10 mouse cellular contexts compared by ENCODE assay signal in genomic region chr7:96168921-96169320, GRCm38 (mm10). TPM values are rescaled to one million over a fixed set of nuclear protein-coding genes. Genes with fewer than 3 reads are reported as not detected.
DNase-seq lines count a peak whose midpoint lies in the region; ATAC-seq and TF ChIP-seq lines count a peak whose summit lies in the region.
"Had no signal": no experiment of that assay in that cellular context is flagged by ENCODE, and none has a peak within 500 bp of the region (broad histone marks: within the 10 kb centered on the region; RNA-seq: fewer than 3 reads in every experiment).

No protein-coding gene starts in this region.

- H3K9me3 ChIP-seq in kidney, postnatal 0 days (replicated peaks; ENCODE audit: low read length), result no peaks in the 10 kb centered on the region
- no peaks in the 10 kb centered on the region for H3K9me3 ChIP-seq in forebrain, embryonic 13.5 days (replicated peaks)
- no peaks in the 10 kb centered on the region for H3K9me3 ChIP-seq in midbrain, embryonic 15.5 days
- no peaks in the 10 kb centered on the region for H3K9me3 ChIP-seq in liver, embryonic 12.5 days (replicated peaks)
- H3K9me3 ChIP-seq: limb, embryonic 12.5 days had no signal

- H3K27ac ChIP-seq in kidney, postnatal 0 days, result no peak overlapping the region
- H3K27ac ChIP-seq in forebrain, embryonic 13.5 days, result peak overlapping the region; percentile 69
- no peak overlapping the region for H3K27ac ChIP-seq in midbrain, embryonic 15.5 days
- no peak overlapping the region for H3K27ac ChIP-seq in liver, embryonic 12.5 days
- H3K27ac ChIP-seq: limb, embryonic 12.5 days had no signal

- TF ChIP-seq CTCF in kidney, postnatal 0 days (IDR thresholded peaks at IDR 0.05; ENCODE audit: low read depth), result no peak

- 55% methylated on average over 3 of the region's 3 CpGs for WGBS in kidney, postnatal 0 days
- WGBS in forebrain, embryonic 13.5 days, result 13% methylated on average over 3 of the region's 3 CpGs
- 20% methylated on average over 3 of the region's 3 CpGs for WGBS in midbrain, embryonic 15.5 days
- 46% methylated on average over 3 of the region's 3 CpGs for WGBS in liver, embryonic 12.5 days (ENCODE audit: insufficient replicate concordance)

- H3K4me3 ChIP-seq in kidney, postnatal 0 days (replicated peaks; ENCODE audit: low read depth, low read length), result no peak overlapping the region
- H3K4me3 ChIP-seq in forebrain, embryonic 13.5 days, result no peak overlapping the region
- H3K4me3 ChIP-seq in midbrain, embryonic 15.5 days, result no peak overlapping the region
- H3K4me3 ChIP-seq in liver, embryonic 12.5 days, result no peak overlapping the region
- H3K4me3 ChIP-seq: limb, embryonic 12.5 days had no signal

- DNase-seq in kidney, postnatal 0 days (ENCODE audit: low spot score), result no peak
- DNase-seq in kidney, adult 18-20 months, result no peak
- DNase-seq in ZHBTc4 (ENCODE audit: low read depth, low spot score), result peak; percentile 85
- no peak for DNase-seq in layer of hippocampus, adult 9-10 months (ENCODE audit: low spot score)
- no peak for DNase-seq in layer of hippocampus, adult 8-10 months (ENCODE audit: low spot score in 2 of 2)

- H3K27me3 ChIP-seq in kidney, postnatal 0 days (ENCODE audit: insufficient read depth, low read length), result no peaks in the 10 kb centered on the region
- H3K27me3 ChIP-seq in forebrain, embryonic 13.5 days, result 0 out of 2 replicates have a peak, but pooled peaks cover 5% of the 10 kb centered on the region
- 0 out of 2 replicates have a peak, but pooled peaks cover 9% of the 10 kb centered on the region for H3K27me3 ChIP-seq in midbrain, embryonic 15.5 days (replicated peaks)
- peaks cover 3% of the 10 kb centered on the region; the same call in 1 of the 2 replicates for H3K27me3 ChIP-seq in liver, embryonic 12.5 days (replicated peaks)
- H3K27me3 ChIP-seq: limb, embryonic 12.5 days had no signal

- no peaks in the 10 kb centered on the region for H3K36me3 ChIP-seq in kidney, postnatal 0 days (ENCODE audit: insufficient read depth, low read length)
- no peaks in the 10 kb centered on the region for H3K36me3 ChIP-seq in forebrain, embryonic 13.5 days (ENCODE audit: poor library complexity, severe bottlenecking)
- H3K36me3 ChIP-seq in midbrain, embryonic 15.5 days (replicated peaks), result no peaks in the 10 kb centered on the region
- H3K36me3 ChIP-seq in liver, embryonic 12.5 days, result no peaks in the 10 kb centered on the region
- H3K36me3 ChIP-seq: limb, embryonic 12.5 days had no signal

- ATAC-seq in kidney, postnatal 0 days (replicated peaks; ENCODE audit: low FRiP score, low read depth), result peak; percentile 57; the same call in 1 of the 2 replicates
- peak; percentile 98 for ATAC-seq in forebrain, embryonic 13.5 days
- peak; percentile 94 for ATAC-seq in midbrain, embryonic 15.5 days (replicated peaks)
- ATAC-seq in liver, embryonic 12.5 days, result no peak
- ATAC-seq: inflammation-experienced regulatory T-cells, adult 6 months had no signal

- no peaks in the 10 kb centered on the region for H3K4me1 ChIP-seq in kidney, postnatal 0 days (replicated peaks; ENCODE audit: insufficient read depth, low read length)
- H3K4me1 ChIP-seq in forebrain, embryonic 13.5 days, result peaks cover 42% of the 10 kb centered on the region
- H3K4me1 ChIP-seq in midbrain, embryonic 15.5 days, result peaks cover 18% of the 10 kb centered on the region
- no peaks in the 10 kb centered on the region for H3K4me1 ChIP-seq in liver, embryonic 12.5 days

- no peak overlapping the region for H3K9ac ChIP-seq in kidney, postnatal 0 days (ENCODE audit: low read depth, low read length)
- H3K9ac ChIP-seq in forebrain, embryonic 13.5 days, result no peak overlapping the region
- H3K9ac ChIP-seq in midbrain, embryonic 15.5 days, result no peak overlapping the region
- H3K9ac ChIP-seq in liver, embryonic 12.5 days, result no peak overlapping the region
- H3K9ac ChIP-seq: limb, embryonic 12.5 days had no signal

- H3K4me2 ChIP-seq in kidney, postnatal 0 days (ENCODE audit: low read length), result no peak overlapping the region
- peak overlapping the region; percentile 17; the same call in 1 of the 2 replicates for H3K4me2 ChIP-seq in forebrain, embryonic 13.5 days
- no peak overlapping the region for H3K4me2 ChIP-seq in midbrain, embryonic 15.5 days
- no peak overlapping the region for H3K4me2 ChIP-seq in liver, embryonic 12.5 days
- H3K4me2 ChIP-seq: limb, embryonic 12.5 days had no signal

RNA-seq across cellular contexts. Expression of gene Tenm4, which starts 2.1 kb away (rescaled TPM):
- polyA plus RNA-seq in kidney, postnatal 0 days (2015; fragmentation: Nextera tagmentation; extraction: Ambion mirVana), result 22.6 and 23.2 TPM in 2 replicates
- polyA plus RNA-seq in forebrain, embryonic 13.5 days (2015; fragmentation: Nextera tagmentation; extraction: Ambion mirVana), result 67.6 and 73.6 TPM in 2 replicates
- polyA plus RNA-seq in midbrain, embryonic 15.5 days (2015; fragmentation: Nextera tagmentation; extraction: Ambion mirVana), result 46.9 and 52.7 TPM in 2 replicates
- polyA plus RNA-seq in liver, embryonic 12.5 days (2016; fragmentation: Nextera tagmentation; extraction: Ambion mirVana), result 1.9 and 2.3 TPM in 2 replicates
- 100 to 1,000 TPM; 128 to 134 (median 132) TPM for total RNA-seq in layer of hippocampus, adult 8-10 months (2022)
